In the genomic region with DNA sequence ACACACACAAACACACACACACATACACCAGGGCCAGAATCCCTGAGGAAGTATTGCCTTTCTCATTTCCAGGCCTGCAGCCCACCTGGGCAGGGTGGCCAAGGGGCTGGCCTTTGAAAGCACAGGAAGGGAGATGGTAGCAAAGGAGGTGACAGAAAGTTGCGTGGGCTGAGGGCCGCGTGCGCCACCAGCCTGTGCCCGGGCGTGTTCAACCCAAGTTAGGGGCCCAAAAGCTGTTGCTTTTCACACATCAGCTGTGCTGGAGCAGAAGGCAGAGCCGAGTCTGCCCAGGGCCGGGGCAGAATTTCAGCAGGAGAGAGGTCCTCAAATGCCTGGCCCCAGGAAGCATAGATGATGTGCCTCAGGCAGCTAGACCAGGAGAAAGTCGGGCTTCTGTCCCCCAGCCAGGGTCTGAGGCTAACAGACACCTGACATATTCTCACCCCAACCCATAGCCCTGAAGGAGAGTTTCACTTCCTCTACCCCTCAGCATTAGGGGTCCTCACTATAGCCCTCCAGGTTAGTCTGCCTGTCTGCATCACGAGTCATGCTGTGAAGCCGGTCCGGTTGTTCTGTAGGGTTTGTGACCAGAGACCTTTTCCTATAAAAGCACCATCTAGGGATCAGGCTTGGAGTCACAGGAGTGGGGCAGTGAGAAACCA, we compare ENCODE assay signal across 11 mouse cellular contexts. TPM values are rescaled to one million over a fixed set of nuclear protein-coding genes. Genes with fewer than 3 reads are reported as not detected.
DNase-seq lines count a peak whose midpoint lies in the region; ATAC-seq and TF ChIP-seq lines count a peak whose summit lies in the region.
"Had no signal": no experiment of that assay in that cellular context is flagged by ENCODE, and none has a peak within 500 bp of the region (broad histone marks: within the 10 kb centered on the region; RNA-seq: fewer than 3 reads in every experiment).

No protein-coding gene starts in this region.

- H3K27me3 ChIP-seq in hindbrain, postnatal 0 days (ENCODE audit: insufficient read depth, low read length) = no peaks in the 10 kb centered on the region
- peaks cover 41% of the 10 kb centered on the region for H3K27me3 ChIP-seq in hindbrain, embryonic 11.5 days (ENCODE audit: control insufficient read depth, insufficient read depth, low read length)
- no peaks in the 10 kb centered on the region for H3K27me3 ChIP-seq in intestine, embryonic 14.5 days (replicated peaks; ENCODE audit: control insufficient read depth, insufficient read depth, low read length)
- H3K27me3 ChIP-seq in stomach, embryonic 16.5 days (ENCODE audit: control insufficient read depth, insufficient read depth, low read length) = no peaks in the 10 kb centered on the region

- no peaks in the 10 kb centered on the region for H3K36me3 ChIP-seq in hindbrain, postnatal 0 days (ENCODE audit: insufficient read depth, low read length)
- H3K36me3 ChIP-seq in hindbrain, embryonic 11.5 days (ENCODE audit: control insufficient read depth, insufficient read depth, low read length) = no peaks in the 10 kb centered on the region
- no peaks in the 10 kb centered on the region for H3K36me3 ChIP-seq in intestine, embryonic 14.5 days (ENCODE audit: control insufficient read depth, insufficient read depth, low read length)
- H3K36me3 ChIP-seq in stomach, embryonic 16.5 days (ENCODE audit: control insufficient read depth, insufficient read depth, low read length) = no peaks in the 10 kb centered on the region

- TF ChIP-seq CTCF in hindbrain, postnatal 0 days (IDR thresholded peaks at IDR 0.05; ENCODE audit: low read depth) = no peak; the same call in 1 of the 2 replicates

- no peak for DNase-seq in hindbrain, postnatal 0 days (ENCODE audit: low spot score)
- DNase-seq in hindbrain, embryonic 11.5 days (ENCODE audit: low spot score) = no peak
- DNase-seq in right cerebral cortex, adult 18-20 months = peak; percentile 72
- no peak for DNase-seq in right cerebral cortex, postnatal 14 days
- no peak for DNase-seq in intestine, embryonic 14.5 days (ENCODE audit: low spot score)
- DNase-seq in gastrocnemius, postnatal 4 days (ENCODE audit: low spot score in 2 of 2) = no peak
- DNase-seq in adrenal gland, adult 2 months = no peak
- DNase-seq: adrenal gland, postnatal 10 days; heart, postnatal 14 days had no signal

- 0 out of 2 replicates have a peak overlapping the region, but pooled peaks have one; percentile 36 for H3K27ac ChIP-seq in hindbrain, postnatal 0 days
- no peak overlapping the region for H3K27ac ChIP-seq in hindbrain, embryonic 11.5 days (ENCODE audit: low read depth, low read length)
- peak overlapping the region; percentile 81 for H3K27ac ChIP-seq in intestine, embryonic 14.5 days (ENCODE audit: low read depth)
- peak overlapping the region; percentile 95 for H3K27ac ChIP-seq in stomach, embryonic 16.5 days (ENCODE audit: low read length)

- H3K4me1 ChIP-seq in hindbrain, postnatal 0 days (ENCODE audit: insufficient read depth, low read length) = peaks cover 23% of the 10 kb centered on the region
- H3K4me1 ChIP-seq in hindbrain, embryonic 11.5 days (replicated peaks; ENCODE audit: control insufficient read depth, insufficient read depth, low read length) = peaks cover 16% of the 10 kb centered on the region
- H3K4me1 ChIP-seq in intestine, embryonic 14.5 days (replicated peaks; ENCODE audit: control insufficient read depth, insufficient read depth, low read length) = peaks cover 57% of the 10 kb centered on the region
- H3K4me1 ChIP-seq in stomach, embryonic 16.5 days (ENCODE audit: control insufficient read depth, insufficient read depth, low read length) = peaks cover 47% of the 10 kb centered on the region

- 65% methylated on average over 12 of the region's 12 CpGs for WGBS in hindbrain, postnatal 0 days
- 60% methylated on average over 12 of the region's 12 CpGs for WGBS in hindbrain, embryonic 11.5 days
- 68% methylated on average over 12 of the region's 12 CpGs for WGBS in intestine, embryonic 14.5 days
- WGBS in stomach, embryonic 16.5 days = 66% methylated on average over 12 of the region's 12 CpGs

- no peak for ATAC-seq in hindbrain, postnatal 0 days
- ATAC-seq in hindbrain, embryonic 11.5 days (ENCODE audit: low FRiP score) = no peak
- ATAC-seq in intestine, embryonic 14.5 days (replicated peaks; ENCODE audit: low FRiP score, low TSS enrichment, low read depth) = no peak
- ATAC-seq in stomach, embryonic 16.5 days (ENCODE audit: insufficient read depth, low FRiP score) = no peak

- H3K9ac ChIP-seq in hindbrain, postnatal 0 days (replicated peaks; ENCODE audit: low read length) = no peak overlapping the region
- H3K9ac ChIP-seq in hindbrain, embryonic 11.5 days (ENCODE audit: low read depth, low read length) = no peak overlapping the region
- H3K9ac ChIP-seq in intestine, embryonic 14.5 days (ENCODE audit: low read length) = peak overlapping the region; percentile 29; the same call in 1 of the 2 replicates
- peak overlapping the region; percentile 41 for H3K9ac ChIP-seq in stomach, embryonic 16.5 days (ENCODE audit: low read length)

- H3K4me3 ChIP-seq in hindbrain, postnatal 0 days (ENCODE audit: low read length) = no peak overlapping the region
- no peak overlapping the region for H3K4me3 ChIP-seq in hindbrain, embryonic 11.5 days (ENCODE audit: low read depth, low read length)
- no peak overlapping the region for H3K4me3 ChIP-seq in intestine, embryonic 14.5 days (ENCODE audit: low read depth, low read length)
- H3K4me3 ChIP-seq in stomach, embryonic 16.5 days (replicated peaks; ENCODE audit: low read length) = no peak overlapping the region

- H3K4me2 ChIP-seq in hindbrain, postnatal 0 days (ENCODE audit: low read depth, low read length) = no peak overlapping the region
- H3K4me2 ChIP-seq in hindbrain, embryonic 11.5 days (replicated peaks; ENCODE audit: low read depth, low read length) = no peak overlapping the region
- H3K4me2 ChIP-seq in intestine, embryonic 14.5 days (ENCODE audit: low read length) = peak overlapping the region; percentile 30
- H3K4me2 ChIP-seq in stomach, embryonic 16.5 days (ENCODE audit: low read depth, low read length) = peak overlapping the region; percentile 1; the same call in 1 of the 2 replicates

- no peaks in the 10 kb centered on the region for H3K9me3 ChIP-seq in hindbrain, postnatal 0 days (ENCODE audit: low read length)
- H3K9me3 ChIP-seq in hindbrain, embryonic 11.5 days (ENCODE audit: control insufficient read depth, low read length) = no peaks in the 10 kb centered on the region
- no peaks in the 10 kb centered on the region for H3K9me3 ChIP-seq in intestine, embryonic 14.5 days (ENCODE audit: control insufficient read depth, low read length)
- H3K9me3 ChIP-seq in stomach, embryonic 16.5 days (replicated peaks; ENCODE audit: control insufficient read depth, low read length) = no peaks in the 10 kb centered on the region

RNA-seq across cellular contexts. Expression of gene Dagla, which starts 28.1 kb away (rescaled TPM):
- 33.7 and 35.0 TPM in 2 replicates for total RNA-seq in hindbrain, postnatal 0 days (2014; rRNA removed)
- 9.0 and 10.9 TPM in 2 replicates for polyA plus RNA-seq in hindbrain, postnatal 0 days (2015; fragmentation: Nextera tagmentation; extraction: Ambion mirVana)
- polyA plus RNA-seq in hindbrain, embryonic 11.5 days (2014; fragmentation: Nextera tagmentation; extraction: Ambion mirVana) = 1.5 and 1.8 TPM in 2 replicates
- polyA plus RNA-seq in intestine, embryonic 14.5 days (2014; fragmentation: Nextera tagmentation; extraction: Ambion mirVana) = 4.2 and 4.7 TPM in 2 replicates
- 2.9 and 3.4 TPM in 2 replicates for polyA plus RNA-seq in stomach, embryonic 16.5 days (2015; fragmentation: Nextera tagmentation; extraction: Ambion mirVana)
- total RNA-seq in gastrocnemius, postnatal 4 days (2021) = 10 to 100 TPM in 1 of 2 experiments, 1 to 10 TPM in 1; 9.3 to 10.4 TPM
- total RNA-seq in adrenal gland, adult 2 months (2021) = 1 to 10 TPM; 6.5 to 6.8 TPM
- 8.9 and 10.2 TPM in 2 replicates for polyA plus RNA-seq in adrenal gland, adult 2 months (2012; rRNA removed)
- total RNA-seq: megakaryocyte, adult 5-6 weeks had no signal

RNA-seq across cellular contexts. Expression of gene Myrf, which starts 36.1 kb away (rescaled TPM):
- total RNA-seq in hindbrain, postnatal 0 days (2014; rRNA removed) = 5.1 and 5.9 TPM in 2 replicates
- polyA plus RNA-seq in hindbrain, postnatal 0 days (2015; fragmentation: Nextera tagmentation; extraction: Ambion mirVana) = 1.7 and 2.0 TPM in 2 replicates
- polyA plus RNA-seq in hindbrain, embryonic 11.5 days (2014; fragmentation: Nextera tagmentation; extraction: Ambion mirVana) = 1.3 and 1.6 TPM in 2 replicates
- polyA plus RNA-seq in intestine, embryonic 14.5 days (2014; fragmentation: Nextera tagmentation; extraction: Ambion mirVana) = 26.0 and 26.3 TPM in 2 replicates
- 16.6 and 17.6 TPM in 2 replicates for polyA plus RNA-seq in stomach, embryonic 16.5 days (2015; fragmentation: Nextera tagmentation; extraction: Ambion mirVana)
- under 1 TPM; 0.26 to 0.39 TPM for total RNA-seq in gastrocnemius, postnatal 4 days (2021)
- 1 to 10 TPM; 2.3 to 2.7 TPM for total RNA-seq in adrenal gland, adult 2 months (2021)
- 2.5 and 3.1 TPM in 2 replicates for polyA plus RNA-seq in adrenal gland, adult 2 months (2012; rRNA removed)

Comparison
In these comparisons a context has a peak if more than half of its experiments do, and no peak if none do; other contexts are left out.
1. H3K4me2 ChIP-seq: peak in intestine, embryonic 14.5 days (single experiment) and stomach, embryonic 16.5 days (single experiment); none in hindbrain, postnatal 0 days (single experiment) and hindbrain, embryonic 11.5 days (single experiment).
2. H3K9ac ChIP-seq: peak in intestine, embryonic 14.5 days (single experiment) and stomach, embryonic 16.5 days (single experiment); none in hindbrain, postnatal 0 days (single experiment) and hindbrain, embryonic 11.5 days (single experiment).